Mouse (Mus musculus) hindbrain, embryonic 10.5 days (tissue): ENCODE results near the gene Zfp827. TPM values are rescaled to one million over a fixed set of nuclear protein-coding genes. Genes with fewer than 3 reads are reported as not detected.

ENCODE experiments used
- DNase-seq: peaks from one replicate; pipeline ENCODE4 v3.0.0-alpha.2; 2017; ENCODE audit warnings: low spot score
- H3K27ac ChIP-seq: fragments of 300-500 bp; sonication (generic); 2 replicates; pipeline ENCODE4 v1.5.1; 2016; ENCODE audit warnings: mild to moderate bottlenecking, moderate library complexity
- H3K27me3 ChIP-seq: fragments of 300-500 bp; sonication (generic); 2 replicates; pipeline ENCODE4 v1.6.1; 2016; ENCODE audit warnings: mild to moderate bottlenecking; ENCODE audit not compliant: poor library complexity, insufficient read depth, severe bottlenecking
- H3K36me3 ChIP-seq: fragments of 300-500 bp; sonication (generic); 2 replicates; pipeline ENCODE4 v1.6.1; 2016; ENCODE audit warnings: mild to moderate bottlenecking, moderate library complexity
- H3K4me1 ChIP-seq: fragments of 300-500 bp; sonication (generic); replicated peaks from 2 replicates; pipeline ENCODE4 v1.6.1; 2016; ENCODE audit warnings: mild to moderate bottlenecking
- H3K4me3 ChIP-seq: fragments of 300-500 bp; sonication (generic); 2 replicates; pipeline ENCODE4 v1.5.1; 2016; ENCODE audit warnings: mild to moderate bottlenecking, moderate library complexity
- H3K9me3 ChIP-seq: fragments of 300-500 bp; sonication (generic); 2 replicates; pipeline ENCODE4 v1.6.1; 2016; ENCODE audit warnings: mild to moderate bottlenecking, moderate library complexity
- WGBS: fragments of 180-500 bp; shearing (Covaris S2); methylation state at CpG from one replicate; pipeline ENCODE4 v1.1.7; 2016; 5-methylcytosine and 5-hydroxymethylcytosine counted together
- polyA plus RNA-seq: library from polyadenylated mRNA; unstranded; fragments of >200 nt; fragmentation: Nextera tagmentation; extraction: Ambion mirVana; gene quantifications from 2 replicates; pipeline ENCODE4 v1.2.1, GENCODE M21; 2016

Zfp827 gene
- polyA plus RNA-seq, 1 experiment from 2014 or later = 6.2 TPM

DNA sequence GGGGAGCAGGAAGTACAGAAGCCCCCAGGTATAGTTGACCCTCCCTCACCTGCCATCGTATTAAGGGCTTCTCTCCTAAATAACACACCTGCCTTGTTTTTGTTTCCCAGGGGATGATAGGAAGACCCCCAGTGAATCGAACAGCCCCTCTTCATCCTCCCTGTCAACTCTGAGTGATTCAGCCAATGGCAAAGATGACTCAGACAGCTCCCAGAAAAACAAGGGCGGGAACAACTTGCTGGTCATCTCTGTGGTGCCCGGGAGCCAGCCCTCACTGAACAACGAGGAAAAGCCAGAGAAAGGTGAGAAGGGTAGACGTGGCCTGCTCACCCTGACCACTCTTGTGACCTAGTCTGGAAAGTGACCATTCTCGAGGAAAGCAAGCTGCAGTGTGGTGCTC lies 157.3 kb downstream of the Zfp827 start:
- Histone ChIP-seq H3K9me3 (no peaks in the 10 kb centered on the region), H3K27ac (no peak overlapping the region), H3K4me3 (no peak overlapping the region), H3K4me1 (no peaks in the 10 kb centered on the region), H3K27me3 (no peaks in the 10 kb centered on the region), H3K36me3 (peaks cover 100% of the 10 kb centered on the region)
- no peak for DNase-seq
- 83% methylated on average over 7 of the region's 7 CpGs for WGBS

DNA sequence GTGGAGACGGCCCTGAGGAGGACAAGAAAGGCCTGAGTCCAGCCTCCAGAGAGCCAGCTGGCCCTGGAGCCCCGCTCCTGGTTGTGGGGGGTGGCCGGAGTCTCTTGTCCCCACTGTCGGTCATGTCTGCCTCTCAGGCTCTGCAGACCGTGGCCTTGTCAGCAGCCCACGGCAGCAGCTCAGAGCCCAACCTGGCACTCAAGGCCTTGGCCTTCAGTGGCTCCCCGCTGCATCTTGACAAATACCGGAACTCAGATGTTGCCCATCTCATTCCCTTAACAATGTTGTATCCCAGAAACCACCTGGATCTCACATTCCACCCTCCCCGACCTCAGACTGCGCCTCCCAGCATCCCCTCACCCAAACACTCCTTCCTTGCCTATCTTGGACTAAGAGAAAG lies 161.8 kb downstream of the Zfp827 start:
- H3K27ac ChIP-seq = no peak overlapping the region
- H3K4me1 ChIP-seq = no peaks in the 10 kb centered on the region
- no peak overlapping the region for H3K4me3 ChIP-seq
- WGBS = 92% methylated on average over 10 of the region's 10 CpGs
- H3K36me3 ChIP-seq = peaks cover 77% of the 10 kb centered on the region
- H3K9me3 ChIP-seq = no peaks in the 10 kb centered on the region
- H3K27me3 ChIP-seq = no peaks in the 10 kb centered on the region
- DNase-seq = no peak

DNA sequence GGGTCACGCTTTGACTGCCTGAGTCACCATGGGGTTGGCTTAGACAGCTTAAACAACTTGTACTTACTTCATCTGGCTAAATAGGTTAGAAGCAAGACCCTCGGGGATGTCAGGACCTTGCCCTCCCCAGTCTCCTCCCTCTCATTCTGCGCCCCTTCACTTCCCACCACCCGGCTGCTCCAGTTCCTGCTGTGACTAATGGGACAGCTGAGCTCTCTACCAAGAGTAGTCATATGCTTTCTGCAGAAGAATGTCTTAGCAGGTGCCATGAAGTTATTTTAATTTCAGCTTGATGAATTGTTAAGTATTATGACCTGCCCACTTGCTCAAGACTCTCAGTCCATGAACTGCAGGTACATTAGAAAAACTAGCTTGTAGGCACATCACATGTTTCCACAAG lies 168.2 kb downstream of the Zfp827 start:
- WGBS = 74% methylated on average over 4 of the region's 4 CpGs
- Histone ChIP-seq H3K4me1 (0 out of 2 replicates have a peak, but pooled peaks cover 5% of the 10 kb centered on the region), H3K4me3 (no peak overlapping the region), H3K27ac (no peak overlapping the region), H3K36me3 (peaks cover 13% of the 10 kb centered on the region), H3K27me3 (no peaks in the 10 kb centered on the region), H3K9me3 (no peaks in the 10 kb centered on the region)
- no peak for DNase-seq

DNA sequence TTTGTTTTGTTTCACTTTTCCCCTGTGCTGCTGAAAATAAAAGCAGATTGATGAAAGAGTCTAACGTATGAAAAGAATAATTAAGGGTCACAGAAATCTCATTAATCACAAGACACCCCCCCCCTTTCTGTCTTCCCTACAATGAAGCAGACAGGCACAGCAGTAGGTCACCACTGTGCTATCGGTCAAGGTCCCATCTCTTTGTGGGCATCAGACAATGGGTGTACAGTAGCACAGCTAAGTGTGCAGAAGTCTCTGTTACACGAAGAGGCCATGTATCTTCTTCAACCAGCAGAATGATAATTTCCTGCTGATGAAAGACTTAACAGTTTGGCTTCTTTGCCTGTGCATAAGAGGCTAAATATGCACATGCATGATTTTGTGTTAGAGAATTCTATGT lies 170.4 kb downstream of the Zfp827 start:
- H3K4me3 ChIP-seq = no peak overlapping the region
- H3K36me3 ChIP-seq = no peaks in the 10 kb centered on the region
- DNase-seq = no peak
- H3K27ac ChIP-seq = no peak overlapping the region
- WGBS = 53% methylated on average over 3 of the region's 3 CpGs
- H3K27me3 ChIP-seq = no peaks in the 10 kb centered on the region
- H3K9me3 ChIP-seq = no peaks in the 10 kb centered on the region
- 0 out of 2 replicates have a peak, but pooled peaks cover 9% of the 10 kb centered on the region for H3K4me1 ChIP-seq

DNA sequence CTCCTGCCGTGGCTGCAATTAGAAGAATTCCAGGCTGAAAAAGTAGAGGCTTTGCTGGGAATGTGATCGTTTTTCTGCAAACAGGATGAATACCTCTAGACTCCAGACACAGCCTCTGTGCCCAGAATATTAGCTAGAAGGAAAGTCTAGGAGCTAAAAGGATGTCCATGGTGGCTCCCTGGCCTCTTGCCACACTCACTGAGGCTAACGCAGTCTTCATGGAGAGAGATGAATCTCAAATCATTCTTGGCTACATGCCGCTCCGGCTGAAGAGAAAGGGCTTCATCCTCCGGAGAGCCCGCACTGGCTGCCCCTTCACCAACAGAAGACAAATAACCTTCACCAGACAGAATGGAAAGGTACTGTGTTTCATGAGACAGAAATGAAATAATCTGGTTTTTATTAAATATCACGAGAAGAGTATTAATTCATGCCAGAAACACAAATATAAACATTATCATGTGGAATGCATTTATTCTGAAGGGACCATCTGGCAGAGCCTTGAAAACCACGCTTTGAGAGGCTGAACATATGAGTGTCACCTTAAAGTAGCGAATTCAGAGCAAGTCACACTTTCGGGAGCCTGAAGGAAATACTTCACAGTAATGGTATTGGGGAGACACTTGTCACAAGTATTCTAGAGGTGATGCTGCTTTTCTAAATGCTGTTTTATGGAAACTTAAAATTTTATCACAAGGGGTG lies 173.4 kb downstream of the Zfp827 start:
- H3K27ac ChIP-seq = no peak overlapping the region
- H3K9me3 ChIP-seq = no peaks in the 10 kb centered on the region
- no peak overlapping the region for H3K4me3 ChIP-seq
- no peaks in the 10 kb centered on the region for H3K36me3 ChIP-seq
- H3K27me3 ChIP-seq = no peaks in the 10 kb centered on the region
- DNase-seq = no peak
- WGBS = 69% methylated on average over 11 of the region's 11 CpGs
- 0 out of 2 replicates have a peak, but pooled peaks cover 9% of the 10 kb centered on the region for H3K4me1 ChIP-seq

DNA sequence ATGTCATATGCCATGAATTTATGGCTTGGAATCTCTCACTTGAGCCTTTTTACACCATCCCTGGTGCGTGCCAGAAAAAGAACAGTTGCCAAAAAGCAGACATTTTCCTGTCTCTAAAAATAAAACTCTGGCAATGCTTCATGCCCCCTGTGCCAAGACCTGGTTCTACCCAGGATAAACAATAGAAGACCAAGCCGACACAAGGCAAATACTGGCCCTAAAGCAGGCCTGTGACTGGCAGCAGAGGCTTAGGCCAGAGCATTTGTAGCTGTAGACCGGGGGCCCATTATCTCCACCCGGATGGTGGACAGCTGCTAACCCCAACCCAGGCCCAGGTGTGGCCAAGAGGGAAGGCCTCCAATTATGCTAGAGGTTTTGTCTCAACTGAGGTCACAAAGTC lies 178.7 kb downstream of the Zfp827 start:
- H3K9me3 ChIP-seq = no peaks in the 10 kb centered on the region
- H3K4me3 ChIP-seq = no peak overlapping the region
- no peaks in the 10 kb centered on the region for H3K36me3 ChIP-seq
- no peaks in the 10 kb centered on the region for H3K27me3 ChIP-seq
- DNase-seq = no peak
- WGBS = 86% methylated on average over 4 of the region's 4 CpGs
- H3K4me1 ChIP-seq = peaks cover 41% of the 10 kb centered on the region
- 0 out of 2 replicates have a peak overlapping the region, but pooled peaks have one; percentile 5 for H3K27ac ChIP-seq

DNA sequence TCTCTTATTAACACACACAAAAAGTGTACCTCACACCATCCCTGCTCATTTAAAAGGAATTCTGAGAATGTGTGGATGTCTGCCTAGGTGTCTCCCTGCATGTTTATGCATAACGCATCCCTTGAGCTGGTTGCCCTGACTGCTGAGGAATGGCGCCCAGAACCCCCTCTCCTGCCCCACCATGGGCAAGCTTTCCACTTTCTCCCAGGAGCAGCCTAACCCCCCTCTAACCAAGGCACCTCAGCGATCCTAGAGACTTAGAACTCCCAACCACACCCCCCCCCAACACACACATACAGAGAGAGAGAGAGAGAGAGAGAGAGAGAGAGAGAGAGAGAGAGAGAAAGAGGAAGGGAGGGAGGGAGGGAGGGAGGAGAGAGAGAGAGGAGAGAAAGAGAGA lies 179.9 kb downstream of the Zfp827 start:
- H3K27me3 ChIP-seq = no peaks in the 10 kb centered on the region
- no peaks in the 10 kb centered on the region for H3K9me3 ChIP-seq
- WGBS = 41% methylated on average over 3 of the region's 3 CpGs
- peak overlapping the region; percentile 91 for H3K27ac ChIP-seq
- no peak for DNase-seq
- H3K36me3 ChIP-seq = no peaks in the 10 kb centered on the region
- peaks cover 38% of the 10 kb centered on the region for H3K4me1 ChIP-seq
- no peak overlapping the region for H3K4me3 ChIP-seq

DNA sequence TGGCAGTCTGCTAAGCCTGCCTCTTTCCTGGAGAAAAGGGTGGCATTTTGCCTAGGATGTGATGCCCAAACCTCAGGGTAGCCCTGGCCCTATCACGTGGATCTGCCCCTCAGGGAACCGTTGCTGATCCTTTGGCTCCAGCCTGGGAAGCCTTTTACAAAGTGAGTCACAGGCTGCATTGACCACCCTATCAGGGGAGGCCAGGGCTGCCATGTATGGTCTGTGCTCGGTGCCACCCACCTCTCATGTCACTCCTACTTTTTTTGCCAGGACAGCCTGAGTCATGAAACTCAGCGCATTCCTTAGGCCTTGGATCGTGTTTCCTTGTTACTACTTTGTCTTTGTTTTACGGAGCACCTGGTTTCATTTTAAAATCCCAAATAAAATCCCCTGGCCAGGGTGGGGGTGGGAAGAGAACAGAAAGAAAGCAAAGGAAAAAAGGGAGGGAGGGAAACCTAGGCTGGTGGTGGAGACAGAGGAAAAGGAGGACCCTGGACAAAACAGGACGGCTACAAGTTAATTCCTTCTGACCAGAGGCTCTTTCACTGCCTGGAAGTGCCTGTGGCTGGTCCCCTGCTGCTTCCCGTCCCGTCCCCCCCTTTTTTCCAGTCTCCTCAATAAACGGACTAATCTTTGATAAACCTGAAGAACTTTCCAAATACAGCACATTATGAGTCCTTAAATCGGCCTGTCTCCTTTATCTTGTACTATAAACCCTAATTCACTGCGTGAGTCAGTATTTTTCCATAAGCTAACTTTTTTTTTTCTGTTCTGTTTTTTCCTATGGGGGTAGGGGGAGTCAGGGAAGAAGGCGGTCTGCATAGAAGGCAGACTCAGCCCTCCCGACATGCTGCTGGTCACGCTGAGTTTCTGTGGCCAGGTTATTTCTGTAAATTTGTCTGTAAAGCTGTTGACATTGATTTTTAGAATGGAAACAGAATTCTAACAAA lies 180.7 kb downstream of the Zfp827 start:
- H3K4me3 ChIP-seq = peak overlapping the region; percentile 53
- WGBS = 7% methylated on average over 15 of the region's 15 CpGs
- peak overlapping the region; percentile 91 for H3K27ac ChIP-seq
- H3K27me3 ChIP-seq = no peaks in the 10 kb centered on the region
- no peaks in the 10 kb centered on the region for H3K36me3 ChIP-seq
- H3K9me3 ChIP-seq = no peaks in the 10 kb centered on the region
- peak; percentile 53 for DNase-seq
- peaks cover 38% of the 10 kb centered on the region for H3K4me1 ChIP-seq

DNA sequence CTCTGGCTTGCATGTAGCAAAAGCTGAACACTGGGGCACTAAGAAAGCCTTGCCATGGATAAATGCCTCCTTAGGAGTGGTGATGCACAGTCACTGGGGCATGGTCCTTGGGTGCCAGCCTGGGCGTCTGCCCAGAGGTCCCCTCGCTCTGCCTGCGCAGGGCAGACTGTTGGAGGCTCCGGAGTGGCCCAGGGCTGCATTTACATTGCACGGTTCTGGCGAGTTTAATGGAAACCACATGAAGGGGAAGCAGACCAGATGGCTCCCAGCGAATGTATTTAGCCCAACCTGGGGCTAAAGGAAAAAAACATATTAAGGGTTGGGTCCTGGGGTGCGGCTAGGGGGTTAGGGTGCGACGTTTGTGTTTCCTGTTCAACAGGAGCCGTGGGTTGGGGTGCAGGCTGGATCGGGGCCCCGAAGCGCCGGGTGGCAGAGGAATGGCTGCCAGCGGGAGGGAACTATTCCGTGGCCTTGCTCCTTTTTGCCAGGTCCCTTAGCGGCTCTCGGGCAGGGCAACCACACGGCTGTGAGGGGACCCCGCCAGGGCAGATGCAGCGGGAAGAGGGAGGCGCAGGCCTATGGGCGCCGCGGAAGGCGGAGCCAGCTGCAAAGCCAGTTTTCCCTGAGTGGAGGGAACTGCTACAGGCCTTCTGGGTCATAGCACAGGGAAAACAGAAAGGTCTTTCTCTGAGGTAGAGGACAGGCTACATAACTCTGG lies 181.6 kb downstream of the Zfp827 start:
- H3K27me3 ChIP-seq = no peaks in the 10 kb centered on the region
- 3% methylated on average over 27 of the region's 27 CpGs for WGBS
- H3K9me3 ChIP-seq = no peaks in the 10 kb centered on the region
- H3K4me3 ChIP-seq = peak overlapping the region; percentile 53
- H3K4me1 ChIP-seq = peaks cover 38% of the 10 kb centered on the region
- H3K36me3 ChIP-seq = no peaks in the 10 kb centered on the region
- H3K27ac ChIP-seq = peak overlapping the region; percentile 91
- peak; percentile 68 for DNase-seq

DNA sequence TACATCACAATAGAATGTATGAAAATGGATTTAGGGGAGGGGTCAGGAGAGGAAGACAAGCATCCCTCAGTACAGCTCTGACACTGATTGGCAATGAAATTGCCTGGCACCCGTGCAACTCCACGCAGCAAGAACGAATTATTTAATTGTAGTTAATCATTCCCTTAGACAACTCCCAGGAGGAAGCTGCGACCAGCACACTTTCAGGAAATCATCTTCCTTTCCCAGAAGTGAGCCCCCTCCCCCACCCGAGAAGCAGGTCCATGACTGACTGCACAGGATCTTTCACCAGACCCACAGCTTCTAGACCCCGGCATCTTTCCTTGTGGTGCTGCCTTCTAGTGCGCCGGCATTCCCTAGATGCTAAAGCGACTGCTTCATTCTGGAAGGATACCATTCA lies 183.4 kb downstream of the Zfp827 start:
- Histone ChIP-seq H3K27ac (no peak overlapping the region), H3K27me3 (no peaks in the 10 kb centered on the region), H3K4me1 (peaks cover 38% of the 10 kb centered on the region), H3K9me3 (no peaks in the 10 kb centered on the region), H3K4me3 (no peak overlapping the region), H3K36me3 (no peaks in the 10 kb centered on the region)
- no peak for DNase-seq
- 82% methylated on average over 9 of the region's 9 CpGs for WGBS

DNA sequence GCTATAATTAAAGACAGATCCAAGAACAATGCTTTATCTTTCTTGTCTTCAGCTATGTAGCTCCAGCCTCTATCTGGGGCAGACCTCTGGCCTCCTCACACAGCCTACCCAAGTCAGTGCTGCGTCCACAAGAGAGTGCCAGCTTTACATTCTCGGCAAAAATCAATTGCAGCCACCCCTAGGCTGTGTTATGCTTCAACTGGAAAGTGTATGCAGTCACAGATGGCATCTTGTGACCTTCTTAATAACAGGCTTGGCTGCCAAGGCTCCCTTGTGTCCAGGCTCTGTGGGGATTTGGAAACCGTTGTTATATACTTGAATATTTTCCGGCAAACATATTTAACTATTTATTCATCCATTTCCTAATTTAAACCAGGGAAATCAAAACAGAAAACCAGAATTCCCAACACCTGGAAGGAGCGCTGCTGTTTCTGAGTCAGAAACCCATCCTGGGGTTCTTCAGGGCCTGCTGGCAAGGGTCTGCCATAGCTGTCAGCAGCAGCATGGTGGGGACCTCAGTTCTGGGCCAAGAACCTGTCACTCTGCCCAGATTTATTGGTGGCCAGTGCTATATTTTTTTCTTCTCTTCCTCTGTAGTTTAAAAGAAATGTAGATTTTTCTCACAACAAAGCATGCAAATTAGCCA lies 194.0 kb downstream of the Zfp827 start:
- no peaks in the 10 kb centered on the region for H3K27me3 ChIP-seq
- no peak overlapping the region for H3K27ac ChIP-seq
- peaks cover 22% of the 10 kb centered on the region for H3K4me1 ChIP-seq
- DNase-seq = no peak
- no peaks in the 10 kb centered on the region for H3K36me3 ChIP-seq
- H3K4me3 ChIP-seq = no peak overlapping the region
- WGBS = 69% methylated on average over 5 of the region's 5 CpGs
- H3K9me3 ChIP-seq = 0 out of 2 replicates have a peak, but pooled peaks cover 3% of the 10 kb centered on the region

DNA sequence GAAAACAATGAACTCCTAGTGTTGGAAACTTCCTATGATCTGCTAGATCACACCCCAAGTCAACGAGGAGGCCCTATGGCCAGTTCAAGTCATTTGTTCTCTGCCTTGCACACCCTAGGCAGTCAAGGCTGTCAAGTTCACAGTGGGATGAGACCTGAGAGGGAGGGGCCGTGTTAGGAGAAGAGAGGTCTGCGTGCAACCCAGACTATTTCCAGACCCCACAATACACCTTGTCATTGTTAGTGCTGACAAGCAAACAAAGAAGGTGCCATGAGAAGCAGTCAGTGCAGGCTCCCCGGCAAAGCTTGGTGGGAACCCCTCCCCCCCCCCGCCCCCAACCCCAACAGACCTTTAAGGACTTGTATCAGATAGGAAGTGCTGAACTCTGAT lies 194.5 kb downstream of the Zfp827 start:
- no peaks in the 10 kb centered on the region for H3K36me3 ChIP-seq
- no peak overlapping the region; the same call in 1 of the 2 replicates for H3K27ac ChIP-seq
- 74% methylated on average over 5 of the region's 5 CpGs for WGBS
- H3K9me3 ChIP-seq = 0 out of 2 replicates have a peak, but pooled peaks cover 3% of the 10 kb centered on the region
- DNase-seq = no peak
- H3K4me3 ChIP-seq = no peak overlapping the region
- H3K27me3 ChIP-seq = no peaks in the 10 kb centered on the region
- H3K4me1 ChIP-seq = peaks cover 22% of the 10 kb centered on the region
